ENCODE assay signal across 8 mouse cellular contexts in the genomic region with DNA sequence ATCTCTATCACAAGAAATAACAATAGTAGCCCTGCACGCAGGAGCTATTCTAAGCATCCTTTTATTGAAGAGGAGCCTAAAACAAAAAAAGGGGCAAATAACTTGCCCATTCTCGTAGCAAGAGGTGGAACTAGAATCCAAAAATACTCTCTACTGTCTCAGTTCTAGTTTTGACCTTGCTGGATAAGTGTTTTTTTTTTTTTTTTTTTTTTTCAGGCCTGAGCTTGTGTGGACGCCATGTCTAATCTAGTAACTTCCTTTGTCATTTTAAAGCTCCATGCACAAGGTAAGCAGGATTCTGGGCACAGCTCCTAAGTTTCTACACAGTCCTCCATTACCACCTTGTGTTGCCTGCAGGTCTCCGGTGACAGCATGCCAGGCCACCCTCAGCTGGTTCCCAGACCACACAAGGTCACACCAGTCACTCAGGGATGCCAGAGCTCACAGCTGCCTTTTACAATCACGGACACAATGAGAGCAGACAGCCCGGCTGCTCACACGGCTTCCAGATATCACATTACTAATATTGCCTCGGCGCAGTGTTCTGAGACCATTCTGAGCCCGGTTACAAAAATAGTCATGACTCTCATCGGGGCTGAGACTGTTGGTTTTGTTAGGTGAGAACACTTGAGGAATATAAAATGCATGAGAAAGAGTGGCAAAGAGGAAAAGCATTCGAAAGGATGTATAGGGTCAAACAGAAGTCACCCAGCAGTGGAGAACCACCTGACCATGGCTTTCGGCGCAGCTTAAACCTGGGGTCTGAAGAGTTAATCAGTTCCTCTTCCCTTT.
DNase-seq lines count a peak whose midpoint lies in the region; ATAC-seq and TF ChIP-seq lines count a peak whose summit lies in the region.

No protein-coding gene starts in this region.

- in situ Hi-C loops in Patski (cut with MboI; ENCODE audit: low pct_unique_long_range_greater_than_20kb), result loop anchor here (5.0 to 10.0 kb wide), 2 partner anchors 649 to 701 kb away; no protein-coding TSS in a partner anchor

- H3K4me1 ChIP-seq in cerebellum, adult 2 months (ENCODE audit: control insufficient read depth, insufficient read depth, low read length), result no peaks in the 10 kb centered on the region
- H3K4me1 ChIP-seq in forebrain, postnatal 0 days (ENCODE audit: insufficient read depth), result no peaks in the 10 kb centered on the region
- H3K4me1 ChIP-seq in hindbrain, embryonic 11.5 days (replicated peaks; ENCODE audit: control insufficient read depth, insufficient read depth, low read length), result no peaks in the 10 kb centered on the region
- H3K4me1 ChIP-seq in limb, embryonic 13.5 days, result peaks cover 10% of the 10 kb centered on the region; the same call in 1 of the 2 replicates
- H3K4me1 ChIP-seq in neural tube, embryonic 15.5 days, result peaks cover 10% of the 10 kb centered on the region

- peak overlapping the region; percentile 15 for H3K9ac ChIP-seq in forebrain, postnatal 0 days
- H3K9ac ChIP-seq in hindbrain, embryonic 11.5 days (ENCODE audit: low read depth, low read length), result no peak overlapping the region
- no peak overlapping the region for H3K9ac ChIP-seq in limb, embryonic 13.5 days
- no peak overlapping the region for H3K9ac ChIP-seq in neural tube, embryonic 15.5 days (replicated peaks)

- POLR2A ChIA-PET in Patski (lab: Charles Lee), result interaction anchor here (0.5 kb wide), 1 partner anchor 582 kb away, joined by 3 read pairs; no protein-coding TSS in a partner anchor

- DNase-seq in Patski (ENCODE audit: low read depth, low spot score) (no peak), adipocyte (ENCODE audit: low spot score) (no peak)
- DNase-seq in cerebellum, adult 2 months, result peak; percentile 12 to 16
- no peak for DNase-seq in forebrain, postnatal 0 days
- peak; percentile 54 for DNase-seq in hindbrain, embryonic 11.5 days (ENCODE audit: low spot score)
- DNase-seq in frontal cortex, postnatal 14 days (ENCODE audit: low spot score in 2 of 2), result no peak

- WGBS in cerebellum, adult 2 months, result 33% methylated on average over 14 of the region's 14 CpGs
- 55% methylated on average over 14 of the region's 14 CpGs for WGBS in forebrain, postnatal 0 days
- 52% methylated on average over 14 of the region's 14 CpGs for WGBS in hindbrain, embryonic 11.5 days
- 17% methylated on average over 14 of the region's 14 CpGs for WGBS in limb, embryonic 13.5 days
- 33% methylated on average over 14 of the region's 14 CpGs for whole genome bisulfite sequencing in neural tube, embryonic 15.5 days

- TF ChIP-seq POLR2A in cerebellum, adult 2 months (IDR thresholded peaks at IDR 0.05; ENCODE audit: borderline replicate concordance, insufficient read depth, low read length), result no peak

- no peaks in the 10 kb centered on the region for H3K9me3 ChIP-seq in forebrain, postnatal 0 days (ENCODE audit: low read length)
- no peaks in the 10 kb centered on the region for H3K9me3 ChIP-seq in hindbrain, embryonic 11.5 days (ENCODE audit: control insufficient read depth, low read length)
- no peaks in the 10 kb centered on the region for H3K9me3 ChIP-seq in limb, embryonic 13.5 days
- H3K9me3 ChIP-seq in neural tube, embryonic 15.5 days (replicated peaks), result no peaks in the 10 kb centered on the region

- peak overlapping the region; percentile 59 for H3K4me3 ChIP-seq in cerebellum, adult 2 months (replicated peaks; ENCODE audit: insufficient read depth, low read depth, low read length)
- H3K4me3 ChIP-seq in forebrain, postnatal 0 days (ENCODE audit: low read depth, low read length), result peak overlapping the region; percentile 36
- H3K4me3 ChIP-seq in hindbrain, embryonic 11.5 days (ENCODE audit: low read depth, low read length), result peak overlapping the region; percentile 25; the same call in 1 of the 2 replicates
- peak overlapping the region; percentile 39 for H3K4me3 ChIP-seq in limb, embryonic 13.5 days
- peak overlapping the region; percentile 39 for H3K4me3 ChIP-seq in neural tube, embryonic 15.5 days (replicated peaks)

- ATAC-seq in Patski, result peak; percentile 31
- ATAC-seq in forebrain, postnatal 0 days, result peak; percentile 23; the same call in 1 of the 2 replicates
- ATAC-seq in hindbrain, embryonic 11.5 days (ENCODE audit: low FRiP score), result peak; percentile 65; the same call in 1 of the 2 replicates
- peak; percentile 83 for ATAC-seq in limb, embryonic 13.5 days (ENCODE audit: low FRiP score, low read depth)
- peak; percentile 56 for ATAC-seq in neural tube, embryonic 15.5 days (ENCODE audit: low FRiP score)

- H3K36me3 ChIP-seq in forebrain, postnatal 0 days (ENCODE audit: insufficient read depth), result no peaks in the 10 kb centered on the region
- H3K36me3 ChIP-seq in hindbrain, embryonic 11.5 days (ENCODE audit: control insufficient read depth, insufficient read depth, low read length), result no peaks in the 10 kb centered on the region
- no peaks in the 10 kb centered on the region for H3K36me3 ChIP-seq in limb, embryonic 13.5 days
- no peaks in the 10 kb centered on the region for H3K36me3 ChIP-seq in neural tube, embryonic 15.5 days

- CTCF ChIA-PET in Patski (lab: Charles Lee), result interaction anchor here (0.9 to 2.2 kb wide), 12 partner anchors 7 to 1035 kb away, joined by 3 to 12 read pairs (median 4); no protein-coding TSS in a partner anchor

- H3K27me3 ChIP-seq in Patski, result no peaks in the 10 kb centered on the region
- H3K27me3 ChIP-seq in cerebellum, adult 2 months (ENCODE audit: control insufficient read depth, insufficient read depth, low read length), result no peaks in the 10 kb centered on the region
- H3K27me3 ChIP-seq in forebrain, postnatal 0 days (ENCODE audit: insufficient read depth, low read length), result no peaks in the 10 kb centered on the region
- H3K27me3 ChIP-seq in hindbrain, embryonic 11.5 days (ENCODE audit: control insufficient read depth, insufficient read depth, low read length), result no peaks in the 10 kb centered on the region
- H3K27me3 ChIP-seq in limb, embryonic 13.5 days, result no peaks in the 10 kb centered on the region
- H3K27me3 ChIP-seq in neural tube, embryonic 15.5 days (replicated peaks), result no peaks in the 10 kb centered on the region

- no peak overlapping the region for H3K27ac ChIP-seq in cerebellum, adult 2 months (ENCODE audit: insufficient read depth, low read length)
- H3K27ac ChIP-seq in forebrain, postnatal 0 days (ENCODE audit: low read depth, low read length), result no peak overlapping the region
- H3K27ac ChIP-seq in hindbrain, embryonic 11.5 days (ENCODE audit: low read depth, low read length), result no peak overlapping the region
- H3K27ac ChIP-seq in limb, embryonic 13.5 days, result peak overlapping the region; percentile 81; the same call in 1 of the 2 replicates
- H3K27ac ChIP-seq in neural tube, embryonic 15.5 days (replicated peaks), result peak overlapping the region; percentile 78

- no peak for TF ChIP-seq CTCF in Patski (IDR thresholded peaks at IDR 0.05)
- TF ChIP-seq CTCF in cerebellum, adult 2 months (IDR thresholded peaks at IDR 0.05; ENCODE audit: borderline replicate concordance, insufficient read depth, low read depth, low read length), result no peak
- no peak for TF ChIP-seq CTCF in forebrain, postnatal 0 days (IDR thresholded peaks at IDR 0.05; ENCODE audit: low read depth)

- H3K4me2 ChIP-seq in forebrain, postnatal 0 days (ENCODE audit: low read depth), result peak overlapping the region; percentile 42
- peak overlapping the region; percentile 35 for H3K4me2 ChIP-seq in hindbrain, embryonic 11.5 days (replicated peaks; ENCODE audit: low read depth, low read length)
- H3K4me2 ChIP-seq in limb, embryonic 13.5 days (replicated peaks), result peak overlapping the region; percentile 59
- peak overlapping the region; percentile 55 for H3K4me2 ChIP-seq in neural tube, embryonic 15.5 days

Comparison
In these comparisons a context has a peak if more than half of its experiments do, and no peak if none do; other contexts are left out.
1. ATAC-seq: peak in every context shown above with its lines; median percentile 83 in limb, embryonic 13.5 days; 65 in hindbrain, embryonic 11.5 days; 56 in neural tube, embryonic 15.5 days; 31 in Patski; 23 in forebrain, postnatal 0 days.
2. DNase-seq: peak in cerebellum, adult 2 months (2 of 2) and hindbrain, embryonic 11.5 days (single experiment); none in Patski (single experiment), forebrain, postnatal 0 days (single experiment), frontal cortex, postnatal 14 days (0 of 2) and adipocyte (single experiment).
3. H3K27ac ChIP-seq: peak in limb, embryonic 13.5 days (single experiment) and neural tube, embryonic 15.5 days (single experiment); none in cerebellum, adult 2 months (single experiment), forebrain, postnatal 0 days (single experiment) and hindbrain, embryonic 11.5 days (single experiment).
4. Peak in every context shown above with its lines, with median percentiles within 50 percentile points of each other: H3K4me3 ChIP-seq and H3K4me2 ChIP-seq.